Mouse (Mus musculus) midbrain, embryonic 10.5 days (tissue): ENCODE data around the gene Ace. TPM values are rescaled to one million over a fixed set of nuclear protein-coding genes. Genes with fewer than 3 reads are reported as not detected.
A peak's percentile ranks its signal among the peaks of the same experiment; 100 is the strongest.
"Not testable (repeated sequence)": the region's sequence is repeated elsewhere in the genome, so short reads cannot be mapped to it uniquely, and the experiment has no call there.

Experiments
- DNase-seq: peaks from one replicate; pipeline ENCODE4 v3.0.0-alpha.2; 2017; ENCODE audit warnings: low spot score
- H3K27ac ChIP-seq: fragments of 300-500 bp; sonication (generic); replicated peaks from 2 replicates; pipeline ENCODE4 v1.5.1; 2016; ENCODE audit warnings: mild to moderate bottlenecking
- H3K27me3 ChIP-seq: fragments of 300-500 bp; sonication (generic); 2 replicates; pipeline ENCODE4 v1.6.1; 2016; ENCODE audit warnings: low read depth, mild to moderate bottlenecking; ENCODE audit not compliant: poor library complexity, severe bottlenecking
- H3K36me3 ChIP-seq: fragments of 300-500 bp; sonication (generic); 2 replicates; pipeline ENCODE4 v1.6.1; 2016; ENCODE audit warnings: mild to moderate bottlenecking, moderate library complexity
- H3K4me1 ChIP-seq: fragments of 300-500 bp; sonication (generic); 2 replicates; pipeline ENCODE4 v1.6.1; 2016
- H3K4me3 ChIP-seq: fragments of 300-500 bp; sonication (generic); 2 replicates; pipeline ENCODE4 v1.5.1; 2016; ENCODE audit warnings: mild to moderate bottlenecking, moderate library complexity
- H3K9me3 ChIP-seq: fragments of 300-500 bp; sonication (generic); replicated peaks from 2 replicates; pipeline ENCODE4 v1.6.1; 2016; ENCODE audit warnings: mild to moderate bottlenecking
- WGBS: fragments of 180-500 bp; shearing (Covaris S2); methylation state at CpG from one replicate; pipeline ENCODE4 v1.1.7; 2016; 5-methylcytosine and 5-hydroxymethylcytosine counted together
- polyA plus RNA-seq: library from polyadenylated mRNA; unstranded; fragments of >200 nt; fragmentation: Nextera tagmentation; extraction: Ambion mirVana; gene quantifications from 2 replicates; pipeline ENCODE4 v1.2.1, GENCODE M21; 2016

Ace gene
- polyA plus RNA-seq, 1 experiment from 2014 or later = 0.85 TPM

DNA sequence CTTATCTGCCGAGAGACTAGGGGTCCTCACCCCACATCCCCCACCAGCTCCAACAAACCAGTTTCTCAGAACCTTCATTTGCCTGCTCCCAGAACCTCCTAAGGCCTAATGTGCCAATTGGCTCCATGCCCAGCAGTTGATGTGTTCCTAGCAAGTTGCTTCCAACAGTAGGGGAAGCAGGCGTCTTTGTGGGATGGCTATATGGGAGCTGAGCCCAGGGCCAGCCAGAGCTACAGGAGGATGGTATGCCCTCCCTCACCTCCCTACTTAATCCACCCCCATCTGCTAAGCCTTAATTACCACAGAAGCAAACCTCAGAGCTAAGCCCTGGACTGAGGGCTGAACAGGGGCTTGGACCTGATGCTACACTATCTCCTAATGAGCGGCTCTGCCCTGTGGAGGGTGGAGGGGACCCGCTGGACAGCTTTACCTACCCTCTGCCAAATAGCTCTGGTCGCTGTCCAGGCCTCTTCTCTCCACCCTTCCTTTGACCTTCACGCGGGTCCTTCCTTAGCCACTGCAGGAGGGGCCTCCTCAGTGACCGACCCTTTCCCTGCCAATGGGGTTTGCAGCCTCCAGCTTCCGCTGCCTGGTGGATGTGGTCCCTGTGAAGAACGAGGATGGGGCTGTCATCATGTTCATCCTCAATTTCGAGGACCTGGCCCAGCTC lies 45.9 kb downstream of the Ace start:
- H3K27me3 ChIP-seq = peaks cover 11% of the 10 kb centered on the region
- H3K9me3 ChIP-seq = no peaks in the 10 kb centered on the region
- no peaks in the 10 kb centered on the region for H3K36me3 ChIP-seq
- H3K27ac ChIP-seq = no peak overlapping the region
- peaks cover 20% of the 10 kb centered on the region for H3K4me1 ChIP-seq
- 78% methylated on average over 11 of the region's 11 CpGs for WGBS
- H3K4me3 ChIP-seq = no peak overlapping the region
- no peak for DNase-seq

DNA sequence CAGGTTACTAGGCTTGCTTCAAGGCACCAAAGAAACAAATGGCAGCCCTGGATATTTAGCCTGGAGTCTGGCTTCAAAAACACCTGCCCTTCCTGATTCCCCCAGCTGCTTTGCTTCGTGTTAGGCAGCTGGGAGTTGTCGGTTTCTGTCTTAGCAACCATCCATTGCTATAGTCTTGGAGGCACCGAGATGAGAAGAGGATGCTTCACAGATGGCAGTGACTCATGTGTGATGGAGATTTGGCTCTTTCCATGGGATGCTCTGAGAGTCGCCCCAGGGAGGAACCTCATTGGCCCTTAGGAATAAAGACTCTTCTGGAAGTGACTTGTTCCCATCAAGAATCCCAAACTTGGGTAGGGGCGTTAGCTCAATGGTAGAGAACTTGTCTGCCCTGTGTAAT lies 48.7 kb downstream of the Ace start:
- WGBS = 85% methylated on average over 5 of the region's 5 CpGs
- DNase-seq = no peak
- Histone ChIP-seq H3K9me3 (no peaks in the 10 kb centered on the region), H3K4me3 (no peak overlapping the region), H3K4me1 (peaks cover 28% of the 10 kb centered on the region), H3K36me3 (no peaks in the 10 kb centered on the region), H3K27me3 (peaks cover 32% of the 10 kb centered on the region), H3K27ac (no peak overlapping the region)

DNA sequence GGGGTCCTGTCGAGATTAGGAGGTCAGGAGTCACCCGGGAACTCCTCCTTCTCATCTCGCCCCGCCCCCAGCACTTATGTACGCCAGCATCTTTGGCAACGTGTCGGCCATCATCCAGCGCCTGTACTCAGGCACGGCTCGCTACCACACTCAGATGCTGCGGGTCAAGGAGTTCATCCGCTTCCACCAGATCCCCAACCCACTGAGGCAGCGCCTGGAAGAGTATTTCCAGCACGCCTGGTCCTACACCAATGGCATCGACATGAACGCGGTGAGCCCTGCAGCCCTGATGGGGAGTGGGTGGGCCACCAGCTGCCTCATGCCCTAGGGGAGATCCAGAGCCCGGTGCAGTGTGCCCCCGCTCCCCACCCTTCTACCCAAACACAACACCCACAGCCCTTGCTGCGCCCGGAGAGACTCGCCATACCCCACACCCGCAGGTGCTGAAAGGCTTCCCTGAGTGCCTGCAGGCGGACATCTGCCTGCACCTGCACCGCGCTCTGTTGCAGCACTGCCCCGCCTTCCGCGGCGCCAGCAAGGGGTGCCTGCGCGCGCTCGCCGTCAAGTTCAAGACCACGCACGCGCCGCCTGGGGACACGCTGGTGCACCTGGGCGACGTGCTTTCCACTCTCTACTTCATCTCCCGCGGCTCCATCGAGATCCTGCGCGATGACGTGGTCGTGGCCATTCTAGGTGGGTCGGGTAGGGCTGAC lies 52.5 kb downstream of the Ace start:
- under 1% methylated on average over 50 of the region's 50 CpGs for WGBS
- peak overlapping the region; percentile 49 for H3K27ac ChIP-seq

DNA sequence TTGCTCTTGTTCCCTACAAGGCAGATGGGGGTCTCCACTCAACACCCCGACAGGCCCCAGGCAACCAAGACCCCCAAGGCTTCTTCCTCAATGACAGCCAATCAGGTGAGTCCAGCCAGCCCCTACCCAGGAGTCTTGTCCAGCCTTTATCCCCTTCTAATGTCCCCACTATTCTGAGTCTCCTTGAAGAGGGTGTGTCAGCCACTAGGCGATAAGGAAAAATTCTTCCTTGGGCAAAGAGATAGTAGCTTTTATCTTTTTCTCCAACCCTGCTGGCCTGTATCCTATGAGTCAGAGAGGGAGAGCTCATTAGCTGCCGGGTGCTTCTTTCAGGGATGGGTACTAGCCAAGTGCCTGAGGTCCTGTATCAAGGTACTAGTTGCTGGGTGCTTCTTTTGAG lies 58.0 kb downstream of the Ace start:
- no peak for DNase-seq
- H3K4me1 ChIP-seq = no peaks in the 10 kb centered on the region; the same call in 1 of the 2 replicates
- H3K4me3 ChIP-seq = no peak overlapping the region
- no peak overlapping the region for H3K27ac ChIP-seq
- H3K27me3 ChIP-seq = peaks cover 14% of the 10 kb centered on the region
- WGBS = 92% methylated on average over 3 of the region's 3 CpGs
- H3K36me3 ChIP-seq = 0 out of 2 replicates have a peak, but pooled peaks cover 3% of the 10 kb centered on the region
- no peaks in the 10 kb centered on the region for H3K9me3 ChIP-seq

More for the DNA sequence above, 52.5 kb downstream of the Ace start:
- peak; percentile 57 for DNase-seq
- H3K36me3 ChIP-seq = no peaks in the 10 kb centered on the region
- peaks cover 15% of the 10 kb centered on the region for H3K4me1 ChIP-seq
- H3K4me3 ChIP-seq = peak overlapping the region; percentile 58
- peaks cover 35% of the 10 kb centered on the region for H3K27me3 ChIP-seq
- no peaks in the 10 kb centered on the region for H3K9me3 ChIP-seq

DNA sequence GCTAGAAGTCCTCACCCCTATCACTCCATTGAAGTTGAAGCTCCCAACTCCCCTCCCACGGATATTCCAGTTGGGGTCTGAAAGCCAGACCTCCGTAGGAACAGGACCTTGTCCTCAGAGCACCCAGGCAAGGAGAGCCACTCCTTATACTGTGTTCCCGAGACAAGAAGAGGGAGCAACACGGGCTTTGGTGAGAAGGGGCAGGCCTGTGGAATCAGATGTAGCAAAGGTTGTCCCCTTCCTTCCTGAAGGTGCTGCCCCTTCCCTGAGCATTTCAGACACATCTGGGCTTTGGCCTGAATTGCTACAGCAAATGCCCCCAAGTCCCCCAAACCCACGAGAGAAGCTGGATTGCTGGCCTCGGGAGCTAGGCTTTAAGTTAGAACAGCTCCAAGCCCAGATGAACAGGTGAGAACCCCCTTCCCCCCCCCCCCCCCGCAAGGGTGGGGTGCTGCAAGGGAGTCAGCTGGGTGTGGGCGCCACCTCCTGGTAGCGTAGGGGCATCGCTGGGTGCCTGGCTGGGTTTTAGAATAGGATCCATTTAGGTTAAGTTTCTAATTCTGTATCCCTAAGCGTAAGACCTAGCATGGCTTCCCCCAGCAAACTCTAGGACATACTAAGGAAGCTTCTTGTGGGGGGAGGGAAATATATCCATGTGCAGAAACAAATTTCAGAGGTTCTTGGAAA lies 58.9 kb downstream of the Ace start:
- H3K4me3 ChIP-seq = no peak overlapping the region
- 41% methylated on average over 11 of the region's 11 CpGs for WGBS
- peaks cover 5% of the 10 kb centered on the region for H3K27me3 ChIP-seq
- H3K36me3 ChIP-seq = 0 out of 2 replicates have a peak, but pooled peaks cover 3% of the 10 kb centered on the region
- no peak overlapping the region for H3K27ac ChIP-seq
- H3K9me3 ChIP-seq = no peaks in the 10 kb centered on the region
- peak; percentile 47 for DNase-seq
- H3K4me1 ChIP-seq = no peaks in the 10 kb centered on the region

DNA sequence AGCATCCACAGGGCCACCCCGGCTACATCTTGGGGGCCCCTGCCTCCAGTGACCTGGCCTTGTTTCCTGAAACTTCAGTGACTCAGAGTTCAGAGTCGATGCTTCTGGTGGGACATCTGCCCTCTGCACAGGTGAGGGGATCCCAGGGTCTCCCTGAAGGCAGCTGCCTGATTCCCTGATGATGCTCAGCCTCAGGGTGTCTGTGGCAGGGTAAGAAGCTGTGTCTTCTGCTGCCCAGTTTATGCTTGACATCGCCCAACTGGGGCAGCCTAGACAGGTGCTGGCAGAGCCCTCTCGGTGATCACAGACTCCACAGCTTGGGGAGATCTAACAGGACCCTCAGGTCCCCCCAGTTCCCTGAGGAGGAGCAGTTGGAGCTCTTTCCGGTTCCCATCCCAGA lies 59.9 kb downstream of the Ace start:
- H3K36me3 ChIP-seq = 0 out of 2 replicates have a peak, but pooled peaks cover 3% of the 10 kb centered on the region
- 90% methylated on average over 5 of the region's 5 CpGs for WGBS
- DNase-seq = no peak
- H3K4me1 ChIP-seq = no peaks in the 10 kb centered on the region
- H3K9me3 ChIP-seq = 0 out of 2 replicates have a peak, but pooled peaks cover 3% of the 10 kb centered on the region
- H3K4me3 ChIP-seq = no peak overlapping the region
- H3K27me3 ChIP-seq = no peaks in the 10 kb centered on the region
- H3K27ac ChIP-seq = no peak overlapping the region

DNA sequence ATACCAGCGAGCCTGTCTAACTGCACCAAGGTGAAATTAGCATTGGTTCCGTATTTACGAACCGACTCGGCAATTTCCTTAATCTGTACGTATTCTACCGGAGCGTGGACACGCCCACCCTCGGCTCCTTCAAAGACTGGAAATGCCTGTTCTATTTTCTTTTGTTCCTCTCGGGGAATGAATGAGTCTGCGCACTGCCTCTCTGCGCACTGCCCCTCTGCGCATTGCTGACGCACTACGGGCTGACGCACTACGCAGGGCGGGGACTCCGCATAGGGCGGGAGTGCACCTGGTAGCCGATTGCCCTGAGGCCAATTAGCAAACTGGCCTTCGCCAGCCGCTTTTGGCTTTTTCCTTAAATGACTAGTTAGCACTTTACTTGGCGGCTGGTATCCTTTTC lies 64.3 kb downstream of the Ace start:
- not testable (repeated sequence) for H3K36me3 ChIP-seq, H3K9me3 ChIP-seq, DNase-seq, H3K27me3 ChIP-seq
- Histone ChIP-seq H3K4me3 (peak overlapping the region; percentile 47), H3K4me1 (peaks cover 13% of the 10 kb centered on the region), H3K27ac (peak overlapping the region; percentile 71; the same call in 1 of the 2 replicates)
- 40% methylated on average over 15 of the region's 25 CpGs for WGBS

DNA sequence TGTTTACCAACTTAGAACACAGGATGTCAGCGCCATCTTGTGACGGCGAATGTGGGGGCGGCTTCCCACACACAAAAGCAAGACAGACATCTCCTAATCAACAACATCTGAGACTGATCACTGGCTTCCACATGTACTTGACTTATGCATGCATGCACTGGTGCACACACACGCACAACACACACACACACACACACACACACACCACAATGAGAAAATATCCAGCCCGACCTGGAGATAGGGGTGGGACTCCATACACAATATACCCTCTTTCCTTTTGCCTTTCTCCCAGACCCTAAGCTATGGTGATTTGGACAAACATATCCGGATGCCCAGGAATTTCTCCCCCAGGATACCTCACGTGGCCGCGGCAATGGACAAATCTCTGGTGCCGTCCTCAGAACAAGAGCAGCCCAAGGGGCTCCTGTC lies 65.8 kb downstream of the Ace start:
- Histone ChIP-seq H3K27ac (peak overlapping the region; percentile 70), H3K27me3 (no peaks in the 10 kb centered on the region), H3K4me1 (peaks cover 25% of the 10 kb centered on the region), H3K4me3 (peak overlapping the region; percentile 38; the same call in 1 of the 2 replicates), H3K36me3 (no peaks in the 10 kb centered on the region), H3K9me3 (0 out of 2 replicates have a peak, but pooled peaks cover 3% of the 10 kb centered on the region)
- DNase-seq = peak; percentile 36
- WGBS = 37% methylated on average over 11 of the region's 11 CpGs

DNA sequence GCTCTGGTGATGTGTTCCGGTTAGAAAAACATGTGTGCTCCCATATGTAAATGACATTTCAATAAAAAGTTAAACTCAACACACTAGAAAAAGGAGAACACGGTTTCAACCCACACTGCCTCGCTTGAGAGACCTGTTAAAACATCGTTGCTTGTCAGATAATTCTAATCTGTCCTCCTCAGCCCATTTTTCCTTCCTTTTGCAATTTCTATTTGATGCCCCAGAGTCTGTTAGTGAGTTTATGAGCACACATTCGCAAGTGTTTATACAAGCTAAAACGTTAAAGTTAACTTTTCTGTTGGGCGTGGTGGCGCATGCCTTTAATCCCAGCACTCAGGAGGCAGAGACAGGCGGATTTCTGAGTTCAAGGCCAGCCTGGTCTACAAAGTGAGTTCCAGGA lies 67.2 kb downstream of the Ace start:
- 0 out of 2 replicates have a peak, but pooled peaks cover 3% of the 10 kb centered on the region for H3K9me3 ChIP-seq

DNA sequence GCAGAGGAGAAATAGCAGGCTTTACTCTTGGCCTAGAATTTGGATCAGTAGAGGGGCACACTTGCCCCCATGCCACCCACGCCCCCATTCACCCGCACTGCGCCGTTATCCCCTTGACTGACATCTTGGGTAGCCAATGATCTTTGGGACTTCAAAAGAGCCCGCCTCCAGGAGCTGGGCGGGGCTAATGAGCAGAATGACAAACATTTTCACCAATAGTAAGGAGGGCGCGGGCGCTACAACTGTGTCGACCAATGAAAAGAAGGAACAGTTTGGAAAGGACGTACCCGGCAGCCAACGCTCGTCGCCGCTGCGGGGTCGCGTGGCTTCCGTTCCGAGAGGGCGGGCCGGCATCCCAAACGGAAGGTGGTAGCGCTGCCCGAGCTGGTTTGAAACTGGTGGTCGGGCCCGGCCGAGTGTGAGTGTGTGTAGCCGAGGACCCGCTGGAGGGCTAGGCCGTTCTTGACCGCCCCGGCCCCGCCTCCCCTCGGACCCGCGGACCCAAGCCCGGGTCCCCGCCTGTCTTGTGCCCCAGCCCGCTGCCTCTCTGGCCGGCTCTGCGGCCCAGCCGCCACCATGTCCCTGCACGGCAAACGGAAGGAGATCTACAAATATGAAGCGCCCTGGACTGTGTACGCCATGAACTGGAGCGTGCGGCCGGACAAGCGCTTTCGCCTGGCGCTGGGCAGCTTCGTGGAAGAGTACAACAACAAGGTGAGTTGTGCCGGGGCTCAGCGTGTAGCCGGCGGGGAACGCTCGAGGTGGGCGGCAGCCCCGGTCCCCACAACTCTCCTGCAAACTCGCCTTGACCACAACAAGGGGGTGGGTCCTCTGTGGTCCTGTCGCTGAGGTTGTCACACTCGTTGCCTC lies 69.0 kb downstream of the Ace start, which contains the start of gene Dcaf7:
Gene Dcaf7 (plus strand): TSS at position 325 of the 870 bp plus-strand sequence.
- Histone ChIP-seq H3K27me3 (no peaks in the 10 kb centered on the region), H3K27ac (peak within 1 kb of the TSS; percentile 90), H3K9me3 (0 out of 2 replicates have a peak, but pooled peaks cover 2% of the 10 kb centered on the region), H3K36me3 (peaks cover 3% of the 10 kb centered on the region; the same call in 1 of the 2 replicates), H3K4me3 (peak within 1 kb of the TSS; percentile 90), H3K4me1 (peaks cover 30% of the 10 kb centered on the region)
- under 1% methylated on average over 66 of the region's 66 CpGs for WGBS
- peak; percentile 98 for DNase-seq

More for the DNA sequence above, 67.2 kb downstream of the Ace start:
- DNase-seq = no peak
- H3K27ac ChIP-seq = no peak overlapping the region
- H3K4me3 ChIP-seq = no peak overlapping the region
- H3K36me3 ChIP-seq = peaks cover 3% of the 10 kb centered on the region; the same call in 1 of the 2 replicates
- 90% methylated on average over 9 of the region's 9 CpGs for WGBS
- peaks cover 30% of the 10 kb centered on the region for H3K4me1 ChIP-seq
- no peaks in the 10 kb centered on the region for H3K27me3 ChIP-seq

DNA sequence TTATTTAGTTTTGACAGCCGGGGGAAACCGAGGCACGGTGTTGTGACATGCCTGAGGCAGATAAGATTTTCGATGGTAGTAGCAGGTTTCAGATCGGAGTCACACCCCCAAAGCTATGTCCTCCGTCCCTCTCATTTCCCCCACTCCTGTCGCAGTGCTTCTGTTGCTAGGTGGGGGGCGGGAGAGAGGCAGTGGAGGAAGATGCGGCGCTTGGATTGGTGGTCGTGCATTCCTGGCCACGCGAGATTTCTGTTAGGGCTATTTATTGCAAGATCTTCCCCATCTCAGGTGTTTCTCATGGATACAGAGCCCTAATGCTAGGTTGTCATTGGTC lies 69.6 kb downstream of the Ace start:
- Histone ChIP-seq H3K27ac (peak overlapping the region; percentile 90), H3K36me3 (peaks cover 3% of the 10 kb centered on the region; the same call in 1 of the 2 replicates), H3K9me3 (no peaks in the 10 kb centered on the region), H3K4me1 (peaks cover 30% of the 10 kb centered on the region), H3K4me3 (peak overlapping the region; percentile 90), H3K27me3 (no peaks in the 10 kb centered on the region)
- peak; percentile 59 for DNase-seq
- WGBS = under 1% methylated on average over 13 of the region's 13 CpGs
